Mouse (Mus musculus) midbrain, embryonic 15.5 days (tissue): ENCODE measurements around the gene Slc29a2. TPM values are rescaled to one million over a fixed set of nuclear protein-coding genes. Genes with fewer than 3 reads are reported as not detected.

Source experiments
- ATAC-seq: fragments of 200-750 bp; cut with Nextera tagmentation; replicated peaks from 2 replicates; pipeline ENCODE4 v1.8.0; 2017; ENCODE audit warnings: moderate TSS enrichment
- H3K27ac ChIP-seq: fragments of 300-500 bp; sonication (generic); 2 replicates; pipeline ENCODE4 v1.5.1; 2015; ENCODE audit warnings: mild to moderate bottlenecking, inconsistent platforms
- H3K27me3 ChIP-seq: fragments of 300-500 bp; sonication (generic); replicated peaks from 2 replicates; pipeline ENCODE4 v1.6.1; 2015; ENCODE audit warnings: inconsistent platforms
- H3K36me3 ChIP-seq: fragments of 300-500 bp; sonication (generic); replicated peaks from 2 replicates; pipeline ENCODE4 v1.6.1; 2015; ENCODE audit warnings: inconsistent platforms
- H3K4me1 ChIP-seq: fragments of 300-500 bp; sonication (generic); 2 replicates; pipeline ENCODE4 v1.6.1; 2015; ENCODE audit warnings: inconsistent platforms
- H3K4me2 ChIP-seq: fragments of 300-500 bp; sonication (generic); 2 replicates; pipeline ENCODE4 v1.6.1; 2015; ENCODE audit warnings: inconsistent platforms, mild to moderate bottlenecking, moderate library complexity
- H3K4me3 ChIP-seq: fragments of 300-500 bp; sonication (generic); 2 replicates; pipeline ENCODE4 v1.5.1; 2015; ENCODE audit warnings: mild to moderate bottlenecking, inconsistent platforms
- H3K9ac ChIP-seq: fragments of 300-500 bp; sonication (generic); 2 replicates; pipeline ENCODE4 v1.6.1; 2015; ENCODE audit warnings: mild to moderate bottlenecking, inconsistent platforms
- H3K9me3 ChIP-seq: fragments of 300-500 bp; sonication (generic); 2 replicates; pipeline ENCODE4 v1.6.1; 2016; ENCODE audit warnings: inconsistent platforms
- WGBS: fragments of 180-500 bp; shearing (Covaris S2); methylation state at CpG from one replicate; pipeline ENCODE4 v1.1.7; 2015; ENCODE audit warnings: mixed read lengths; 5-methylcytosine and 5-hydroxymethylcytosine counted together
- polyA plus RNA-seq: library from polyadenylated mRNA; unstranded; fragments of >200 nt; fragmentation: Nextera tagmentation; extraction: Ambion mirVana; gene quantifications from 2 replicates; pipeline ENCODE4 v1.2.1, GENCODE M21; 2015

Gene Slc29a2
- polyA plus RNA-seq, 1 experiment from 2014 or later, result 12.2 TPM

- Histone ChIP-seq H3K4me3 (no peak overlapping the region), H3K9me3 (no peaks in the 10 kb centered on the region), H3K4me2 (no peak overlapping the region), H3K27me3 (peaks cover 41% of the 10 kb centered on the region), H3K27ac (no peak overlapping the region), H3K36me3 (0 out of 2 replicates have a peak, but pooled peaks cover 10% of the 10 kb centered on the region), H3K9ac (no peak overlapping the region), H3K4me1 (peaks cover 15% of the 10 kb centered on the region)
- 48% methylated on average over 3 of the region's 3 CpGs for WGBS
- ATAC-seq, result no peak
These were observed 27.9 kb downstream of the Slc29a2 start for GRCm38 (mm10) chr19:5051515-5051914.

- WGBS, result 28% methylated on average over 25 of the region's 25 CpGs
- Histone ChIP-seq H3K36me3 (0 out of 2 replicates have a peak, but pooled peaks cover 4% of the 10 kb centered on the region), H3K4me3 (no peak overlapping the region), H3K4me2 (no peak overlapping the region), H3K4me1 (peaks cover 15% of the 10 kb centered on the region), H3K27ac (no peak overlapping the region), H3K9me3 (no peaks in the 10 kb centered on the region), H3K27me3 (peaks cover 41% of the 10 kb centered on the region), H3K9ac (no peak overlapping the region)
- ATAC-seq, result no peak
These were observed 28.6 kb downstream of the Slc29a2 start for GRCm38 (mm10) chr19:5052166-5052822.

- Histone ChIP-seq H3K4me2 (no peak overlapping the region), H3K27ac (no peak overlapping the region), H3K4me3 (no peak overlapping the region), H3K27me3 (peaks cover 45% of the 10 kb centered on the region), H3K4me1 (peaks cover 15% of the 10 kb centered on the region), H3K9ac (no peak overlapping the region), H3K36me3 (0 out of 2 replicates have a peak, but pooled peaks cover 3% of the 10 kb centered on the region), H3K9me3 (no peaks in the 10 kb centered on the region)
- 66% methylated on average over 17 of the region's 17 CpGs for WGBS
- ATAC-seq, result no peak
These were observed 29.2 kb downstream of the Slc29a2 start for GRCm38 (mm10) chr19:5052853-5053252.

GRCm38 (mm10) chr19:5053909-5054308 lies 30.2 kb downstream of the Slc29a2 start:
- peaks cover 20% of the 10 kb centered on the region for H3K4me1 ChIP-seq
- no peak overlapping the region for H3K27ac ChIP-seq
- WGBS, result 16% methylated on average over 9 of the region's 9 CpGs
- no peak overlapping the region for H3K4me3 ChIP-seq
- H3K27me3 ChIP-seq, result peaks cover 45% of the 10 kb centered on the region
- H3K9me3 ChIP-seq, result no peaks in the 10 kb centered on the region
- H3K36me3 ChIP-seq, result no peaks in the 10 kb centered on the region
- no peak overlapping the region for H3K9ac ChIP-seq
- H3K4me2 ChIP-seq, result no peak overlapping the region
- ATAC-seq, result no peak

- 14% methylated on average over 6 of the region's 6 CpGs for WGBS
These were observed 32.6 kb downstream of the Slc29a2 start for GRCm38 (mm10) chr19:5056251-5056650.

GRCm38 (mm10) chr19:5057876-5058775 lies 34.5 kb downstream of the Slc29a2 start:
- no peaks in the 10 kb centered on the region for H3K9me3 ChIP-seq
- peaks cover 12% of the 10 kb centered on the region for H3K27me3 ChIP-seq
- H3K4me3 ChIP-seq, result no peak overlapping the region
- H3K27ac ChIP-seq, result no peak overlapping the region
- H3K4me1 ChIP-seq, result peaks cover 11% of the 10 kb centered on the region; the same call in 1 of the 2 replicates
- no peak for ATAC-seq
- H3K9ac ChIP-seq, result no peak overlapping the region
- 25% methylated on average over 16 of the region's 16 CpGs for WGBS
- no peak overlapping the region for H3K4me2 ChIP-seq
- H3K36me3 ChIP-seq, result no peaks in the 10 kb centered on the region

More at GRCm38 (mm10) chr19:5056251-5056650, 32.6 kb downstream of the Slc29a2 start:
- Histone ChIP-seq H3K9ac (no peak overlapping the region), H3K4me3 (no peak overlapping the region), H3K4me1 (peaks cover 11% of the 10 kb centered on the region; the same call in 1 of the 2 replicates), H3K27ac (no peak overlapping the region), H3K36me3 (no peaks in the 10 kb centered on the region), H3K4me2 (no peak overlapping the region), H3K9me3 (no peaks in the 10 kb centered on the region), H3K27me3 (peaks cover 31% of the 10 kb centered on the region)
- ATAC-seq, result peak; percentile 16; the same call in 1 of the 2 replicates

- H3K4me1 ChIP-seq, result peaks cover 11% of the 10 kb centered on the region; the same call in 1 of the 2 replicates
- WGBS, result 16% methylated on average over 10 of the region's 10 CpGs
- ATAC-seq, result 0 out of 2 replicates have a peak, but pooled peaks have one; percentile 18
- no peak overlapping the region for H3K27ac ChIP-seq
- no peak overlapping the region for H3K9ac ChIP-seq
- H3K27me3 ChIP-seq, result 0 out of 2 replicates have a peak, but pooled peaks cover 5% of the 10 kb centered on the region
- H3K4me2 ChIP-seq, result no peak overlapping the region
- H3K36me3 ChIP-seq, result no peaks in the 10 kb centered on the region
- no peaks in the 10 kb centered on the region for H3K9me3 ChIP-seq
- H3K4me3 ChIP-seq, result no peak overlapping the region
These were observed 35.4 kb downstream of the Slc29a2 start for GRCm38 (mm10) chr19:5058801-5059771.

- WGBS, result 42% methylated on average over 5 of the region's 5 CpGs
- H3K9me3 ChIP-seq, result no peaks in the 10 kb centered on the region
- H3K36me3 ChIP-seq, result no peaks in the 10 kb centered on the region
- no peak overlapping the region for H3K4me2 ChIP-seq
- H3K4me1 ChIP-seq, result peaks cover 11% of the 10 kb centered on the region; the same call in 1 of the 2 replicates
- no peak overlapping the region for H3K4me3 ChIP-seq
- no peak overlapping the region for H3K9ac ChIP-seq
- ATAC-seq, result no peak
- H3K27ac ChIP-seq, result no peak overlapping the region
- H3K27me3 ChIP-seq, result 0 out of 2 replicates have a peak, but pooled peaks cover 5% of the 10 kb centered on the region
These were observed 37.0 kb downstream of the Slc29a2 start for GRCm38 (mm10) chr19:5060365-5061330.

- Histone ChIP-seq H3K27ac (no peak overlapping the region), H3K4me1 (peaks cover 11% of the 10 kb centered on the region; the same call in 1 of the 2 replicates), H3K9me3 (no peaks in the 10 kb centered on the region), H3K27me3 (peaks cover 8% of the 10 kb centered on the region), H3K36me3 (no peaks in the 10 kb centered on the region), H3K4me2 (no peak overlapping the region), H3K9ac (no peak overlapping the region), H3K4me3 (no peak overlapping the region)
- 88% methylated on average over 5 of the region's 5 CpGs for whole genome bisulfite sequencing
- no peak for ATAC-seq
These were observed 38.4 kb downstream of the Slc29a2 start for GRCm38 (mm10) chr19:5062041-5062440.

- H3K4me3 ChIP-seq, result no peak overlapping the region
- no peaks in the 10 kb centered on the region for H3K36me3 ChIP-seq
- ATAC-seq, result no peak
- H3K27ac ChIP-seq, result no peak overlapping the region
- WGBS, result 81% methylated on average over 6 of the region's 6 CpGs
- H3K4me2 ChIP-seq, result no peak overlapping the region
- no peaks in the 10 kb centered on the region for H3K9me3 ChIP-seq
- peaks cover 11% of the 10 kb centered on the region for H3K27me3 ChIP-seq
- H3K4me1 ChIP-seq, result peaks cover 15% of the 10 kb centered on the region; the same call in 1 of the 2 replicates
- no peak overlapping the region for H3K9ac ChIP-seq
These were observed 38.8 kb downstream of the Slc29a2 start for GRCm38 (mm10) chr19:5062446-5062845.
